In the genomic region with DNA sequence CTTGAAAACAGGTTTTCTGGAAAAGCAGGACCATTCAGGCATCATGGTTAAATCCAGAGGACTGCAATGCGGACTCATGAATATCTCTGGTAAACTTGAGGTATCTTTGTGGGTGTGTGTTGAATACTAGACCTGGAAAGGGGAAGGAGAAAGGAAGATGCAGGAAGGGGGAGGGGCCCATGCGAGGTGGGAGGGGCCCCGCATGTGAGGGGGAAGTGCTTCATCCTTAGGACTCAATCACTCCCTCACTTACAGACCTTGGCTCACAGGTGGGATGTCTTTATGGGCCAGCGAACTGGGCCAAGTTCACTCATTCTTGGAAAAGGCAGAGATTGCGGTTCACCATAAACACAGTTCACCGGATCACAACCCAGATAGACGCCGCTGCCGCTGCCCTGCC, we compare ENCODE assay signal across 11 mouse cellular contexts. TPM values are rescaled to one million over a fixed set of nuclear protein-coding genes. Genes with fewer than 3 reads are reported as not detected.
DNase-seq lines count a peak whose midpoint lies in the region; ATAC-seq lines count a peak whose summit lies in the region.
"Had no signal": no experiment of that assay in that cellular context is flagged by ENCODE, and none has a peak within 500 bp of the region (broad histone marks: within the 10 kb centered on the region; RNA-seq: fewer than 3 reads in every experiment).

No protein-coding gene starts in this region.

- H3K27me3 ChIP-seq in forebrain, embryonic 14.5 days (replicated peaks; ENCODE audit: control insufficient read depth, insufficient read depth, low read length) = no peaks in the 10 kb centered on the region
- H3K27me3 ChIP-seq in kidney, embryonic 14.5 days (ENCODE audit: control insufficient read depth, insufficient read depth, low read length) = no peaks in the 10 kb centered on the region; the same call in 1 of the 2 replicates
- no peaks in the 10 kb centered on the region for H3K27me3 ChIP-seq in midbrain, embryonic 16.5 days (ENCODE audit: control insufficient read depth, insufficient read depth, low read depth, low read length)

- WGBS in forebrain, embryonic 14.5 days = 71% methylated on average over 9 of the region's 9 CpGs
- 43% methylated on average over 9 of the region's 9 CpGs for WGBS in kidney, embryonic 14.5 days
- WGBS in midbrain, embryonic 16.5 days = 77% methylated on average over 9 of the region's 9 CpGs

- H3K9me3 ChIP-seq in forebrain, embryonic 14.5 days (replicated peaks; ENCODE audit: control insufficient read depth, low read length) = peaks cover 4% of the 10 kb centered on the region; the same call in 1 of the 2 replicates
- H3K9me3 ChIP-seq in kidney, embryonic 14.5 days (ENCODE audit: control insufficient read depth, low read length) = no peaks in the 10 kb centered on the region
- H3K9me3 ChIP-seq in midbrain, embryonic 16.5 days (replicated peaks; ENCODE audit: control insufficient read depth, low read length, poor library complexity, severe bottlenecking) = no peaks in the 10 kb centered on the region
- H3K9me3 ChIP-seq: liver, embryonic 12.5 days had no signal

- no peak overlapping the region for H3K9ac ChIP-seq in forebrain, embryonic 14.5 days (ENCODE audit: low read length)
- H3K9ac ChIP-seq in kidney, embryonic 14.5 days (ENCODE audit: low read depth, low read length) = no peak overlapping the region
- no peak overlapping the region for H3K9ac ChIP-seq in midbrain, embryonic 16.5 days (ENCODE audit: low read depth, low read length)
- H3K9ac ChIP-seq: liver, embryonic 12.5 days had no signal

- no peak overlapping the region for H3K4me3 ChIP-seq in forebrain, embryonic 14.5 days (ENCODE audit: low read depth, low read length)
- H3K4me3 ChIP-seq in kidney, embryonic 14.5 days (ENCODE audit: low read length) = no peak overlapping the region
- H3K4me3 ChIP-seq in midbrain, embryonic 16.5 days (ENCODE audit: low read depth, low read length) = no peak overlapping the region
- H3K4me3 ChIP-seq: liver, embryonic 12.5 days had no signal

- H3K4me1 ChIP-seq in forebrain, embryonic 14.5 days (ENCODE audit: control insufficient read depth, insufficient read depth, low read length) = peaks cover 61% of the 10 kb centered on the region
- H3K4me1 ChIP-seq in kidney, embryonic 14.5 days (ENCODE audit: control insufficient read depth, insufficient read depth, low read length) = peaks cover 37% of the 10 kb centered on the region
- peaks cover 41% of the 10 kb centered on the region for H3K4me1 ChIP-seq in midbrain, embryonic 16.5 days (ENCODE audit: control insufficient read depth, insufficient read depth, low read length)

- DNase-seq in kidney, adult 11 months = peak; percentile 58
- DNase-seq in kidney, adult 9 months = no peak
- no peak for DNase-seq in forebrain, embryonic 14.5 days (ENCODE audit: low spot score)
- DNase-seq in B cell, adult 2 months = no peak
- no peak for DNase-seq in ovary, postnatal 10 days (ENCODE audit: low spot score)
- DNase-seq in adrenal gland, postnatal 14 days = no peak
- DNase-seq: gastrocnemius, postnatal 10 days had no signal

- no peak for ATAC-seq in forebrain, embryonic 14.5 days
- no peak for ATAC-seq in kidney, embryonic 14.5 days (ENCODE audit: low FRiP score, low TSS enrichment)
- ATAC-seq in midbrain, embryonic 16.5 days = no peak
- ATAC-seq: intestine, postnatal 0 days; liver, embryonic 12.5 days had no signal

- peak overlapping the region; percentile 59; the same call in 1 of the 2 replicates for H3K27ac ChIP-seq in forebrain, embryonic 14.5 days (ENCODE audit: low read depth, low read length)
- peak overlapping the region; percentile 38; the same call in 1 of the 2 replicates for H3K27ac ChIP-seq in kidney, embryonic 14.5 days (ENCODE audit: low read depth, low read length)
- H3K27ac ChIP-seq in midbrain, embryonic 16.5 days (ENCODE audit: low read length) = peak overlapping the region; percentile 44; the same call in 1 of the 2 replicates
- H3K27ac ChIP-seq: liver, embryonic 12.5 days had no signal

- H3K4me2 ChIP-seq in forebrain, embryonic 14.5 days (ENCODE audit: low read length) = no peak overlapping the region
- H3K4me2 ChIP-seq in kidney, embryonic 14.5 days (replicated peaks; ENCODE audit: low read depth, low read length) = no peak overlapping the region
- H3K4me2 ChIP-seq in midbrain, embryonic 16.5 days (ENCODE audit: low read length) = no peak overlapping the region
- H3K4me2 ChIP-seq: liver, embryonic 12.5 days had no signal

- H3K36me3 ChIP-seq in forebrain, embryonic 14.5 days (ENCODE audit: control insufficient read depth, insufficient read depth, low read length) = no peaks in the 10 kb centered on the region
- H3K36me3 ChIP-seq in kidney, embryonic 14.5 days (ENCODE audit: control insufficient read depth, insufficient read depth, low read length) = no peaks in the 10 kb centered on the region
- H3K36me3 ChIP-seq in midbrain, embryonic 16.5 days (ENCODE audit: control insufficient read depth, insufficient read depth, low read length) = no peaks in the 10 kb centered on the region
- H3K36me3 ChIP-seq: liver, embryonic 12.5 days had no signal

RNA-seq across cellular contexts. Expression of a gene that starts 4.9 kb away (rescaled TPM):
- 18.3 and 20.8 TPM in 2 replicates for polyA plus RNA-seq in forebrain, embryonic 14.5 days (2014; fragmentation: Nextera tagmentation; extraction: Ambion mirVana)
- 42.0 and 55.6 TPM in 2 replicates for polyA plus RNA-seq in kidney, embryonic 14.5 days (2014; fragmentation: Nextera tagmentation; extraction: Ambion mirVana)
- 23.5 and 28.3 TPM in 2 replicates for polyA plus RNA-seq in midbrain, embryonic 16.5 days (2015; fragmentation: Nextera tagmentation; extraction: Ambion mirVana)
- 1.5 and 1.7 TPM in 2 replicates for total RNA-seq in adrenal gland, postnatal 14 days (2021)
